ENCODE assay signal across 8 mouse cellular contexts in genomic region chr16:92457594-92457993, GRCm38 (mm10). TPM values are rescaled to one million over a fixed set of nuclear protein-coding genes. Genes with fewer than 3 reads are reported as not detected.
DNase-seq lines count a peak whose midpoint lies in the region; ATAC-seq and TF ChIP-seq lines count a peak whose summit lies in the region.

No protein-coding gene starts in this region.

- no peak overlapping the region for H3K4me3 ChIP-seq in intestine, embryonic 16.5 days (ENCODE audit: low read length)
- no peak overlapping the region for H3K4me3 ChIP-seq in limb, embryonic 14.5 days (replicated peaks; ENCODE audit: low read length)
- H3K4me3 ChIP-seq in midbrain, embryonic 14.5 days (replicated peaks; ENCODE audit: low read depth, low read length): no peak overlapping the region
- no peak overlapping the region for H3K4me3 ChIP-seq in stomach, embryonic 16.5 days (replicated peaks; ENCODE audit: low read length)

- no peaks in the 10 kb centered on the region for H3K36me3 ChIP-seq in intestine, embryonic 16.5 days (ENCODE audit: control insufficient read depth, insufficient read depth, low read length)
- no peaks in the 10 kb centered on the region for H3K36me3 ChIP-seq in limb, embryonic 14.5 days (ENCODE audit: control insufficient read depth, insufficient read depth, low read length)
- H3K36me3 ChIP-seq in midbrain, embryonic 14.5 days (ENCODE audit: control insufficient read depth, insufficient read depth, low read length): 0 out of 2 replicates have a peak, but pooled peaks cover 3% of the 10 kb centered on the region
- H3K36me3 ChIP-seq in stomach, embryonic 16.5 days (ENCODE audit: control insufficient read depth, insufficient read depth, low read length): no peaks in the 10 kb centered on the region

- no peaks in the 10 kb centered on the region for H3K9me3 ChIP-seq in intestine, embryonic 16.5 days (ENCODE audit: control insufficient read depth, low read length)
- H3K9me3 ChIP-seq in limb, embryonic 14.5 days (ENCODE audit: control insufficient read depth, low read length): no peaks in the 10 kb centered on the region
- H3K9me3 ChIP-seq in midbrain, embryonic 14.5 days (ENCODE audit: control insufficient read depth, low read length): no peaks in the 10 kb centered on the region
- no peaks in the 10 kb centered on the region for H3K9me3 ChIP-seq in stomach, embryonic 16.5 days (replicated peaks; ENCODE audit: control insufficient read depth, low read length)

- WGBS in intestine, embryonic 16.5 days: 23% methylated on average over 7 of the region's 7 CpGs
- 31% methylated on average over 7 of the region's 7 CpGs for WGBS in limb, embryonic 14.5 days
- 21% methylated on average over 7 of the region's 7 CpGs for WGBS in midbrain, embryonic 14.5 days
- 26% methylated on average over 7 of the region's 7 CpGs for WGBS in stomach, embryonic 16.5 days

- no peak overlapping the region for H3K27ac ChIP-seq in intestine, embryonic 16.5 days (ENCODE audit: low read length)
- H3K27ac ChIP-seq in limb, embryonic 14.5 days (replicated peaks; ENCODE audit: low read depth, low read length): no peak overlapping the region
- H3K27ac ChIP-seq in midbrain, embryonic 14.5 days (replicated peaks; ENCODE audit: low read depth, low read length): no peak overlapping the region
- no peak overlapping the region for H3K27ac ChIP-seq in stomach, embryonic 16.5 days (ENCODE audit: low read length)

- no peak overlapping the region for H3K9ac ChIP-seq in intestine, embryonic 16.5 days (ENCODE audit: low read depth, low read length)
- no peak overlapping the region for H3K9ac ChIP-seq in limb, embryonic 14.5 days (ENCODE audit: low read depth, low read length, severe bottlenecking)
- no peak overlapping the region for H3K9ac ChIP-seq in midbrain, embryonic 14.5 days (replicated peaks; ENCODE audit: low read length)
- no peak overlapping the region for H3K9ac ChIP-seq in stomach, embryonic 16.5 days (ENCODE audit: low read length)

- H3K4me2 ChIP-seq in intestine, embryonic 16.5 days (ENCODE audit: low read depth, low read length): no peak overlapping the region
- no peak overlapping the region for H3K4me2 ChIP-seq in limb, embryonic 14.5 days (replicated peaks; ENCODE audit: low read depth, low read length, severe bottlenecking)
- no peak overlapping the region for H3K4me2 ChIP-seq in midbrain, embryonic 14.5 days (ENCODE audit: low read length)
- H3K4me2 ChIP-seq in stomach, embryonic 16.5 days (ENCODE audit: low read depth, low read length): no peak overlapping the region

- no peaks in the 10 kb centered on the region for H3K27me3 ChIP-seq in intestine, embryonic 16.5 days (replicated peaks; ENCODE audit: control insufficient read depth, insufficient read depth, low read length)
- no peaks in the 10 kb centered on the region for H3K27me3 ChIP-seq in limb, embryonic 14.5 days (ENCODE audit: control insufficient read depth, insufficient read depth, low read length)
- H3K27me3 ChIP-seq in midbrain, embryonic 14.5 days (ENCODE audit: control insufficient read depth, insufficient read depth, low read length): no peaks in the 10 kb centered on the region
- H3K27me3 ChIP-seq in stomach, embryonic 16.5 days (ENCODE audit: control insufficient read depth, insufficient read depth, low read length): no peaks in the 10 kb centered on the region

- no peak for TF ChIP-seq POLR2A in limb, embryonic 14.5 days (IDR thresholded peaks at IDR 0.05; ENCODE audit: borderline replicate concordance, extremely low read depth, insufficient read depth, insufficient read length)

- peak; percentile 57 for DNase-seq in ovary, postnatal 36 days (ENCODE audit: low spot score)
- DNase-seq in ovary, postnatal 10 days (ENCODE audit: low spot score): no peak
- peak; percentile 66 to 69 for DNase-seq in cerebellum, postnatal 36 days
- peak; percentile 41 for DNase-seq in gastrocnemius, postnatal 25 days
- DNase-seq in limb, embryonic 14.5 days (ENCODE audit: low spot score): peak; percentile 77
- peak; percentile 90 for DNase-seq in midbrain, embryonic 14.5 days

- peak; percentile 54; the same call in 1 of the 2 replicates for ATAC-seq in intestine, embryonic 16.5 days
- peak; percentile 63; the same call in 1 of the 2 replicates for ATAC-seq in limb, embryonic 14.5 days (ENCODE audit: low FRiP score, low read depth)
- peak; percentile 43; the same call in 1 of the 2 replicates for ATAC-seq in midbrain, embryonic 14.5 days (ENCODE audit: low FRiP score, low TSS enrichment)
- peak; percentile 36; the same call in 1 of the 2 replicates for ATAC-seq in stomach, embryonic 16.5 days (ENCODE audit: insufficient read depth, low FRiP score)

- no peaks in the 10 kb centered on the region for H3K4me1 ChIP-seq in intestine, embryonic 16.5 days (ENCODE audit: control insufficient read depth, insufficient read depth, low read length)
- H3K4me1 ChIP-seq in limb, embryonic 14.5 days (ENCODE audit: control insufficient read depth, insufficient read depth, low read length): no peaks in the 10 kb centered on the region
- H3K4me1 ChIP-seq in midbrain, embryonic 14.5 days (ENCODE audit: control insufficient read depth, insufficient read depth, low read length): no peaks in the 10 kb centered on the region
- H3K4me1 ChIP-seq in stomach, embryonic 16.5 days (ENCODE audit: control insufficient read depth, insufficient read depth, low read length): no peaks in the 10 kb centered on the region

RNA-seq across cellular contexts. Expression of gene Rcan1, which starts 13.1 kb away (rescaled TPM):
- 100 to 1,000 TPM in 1 of 2 experiments, 10 to 100 TPM in 1; 55.0 to 133 TPM for total RNA-seq in gastrocnemius, postnatal 25 days (2021)
- 23.6 and 28.1 TPM in 2 replicates for polyA plus RNA-seq in intestine, embryonic 16.5 days (2015; fragmentation: Nextera tagmentation; extraction: Ambion mirVana)
- polyA plus RNA-seq in limb, embryonic 14.5 days (2012; rRNA removed): 27.0 and 28.2 TPM in 2 replicates
- 38.0 and 40.2 TPM in 2 replicates for polyA plus RNA-seq in limb, embryonic 14.5 days (2014; fragmentation: Nextera tagmentation; extraction: Ambion mirVana)
- polyA plus RNA-seq in midbrain, embryonic 14.5 days (2014; fragmentation: Nextera tagmentation; extraction: Ambion mirVana): 63.4 and 71.1 TPM in 2 replicates
- polyA plus RNA-seq in stomach, embryonic 16.5 days (2015; fragmentation: Nextera tagmentation; extraction: Ambion mirVana): 19.6 and 21.6 TPM in 2 replicates

RNA-seq across cellular contexts. Expression of gene Clic6, which starts 27.9 kb away (rescaled TPM):
- not detected for total RNA-seq in gastrocnemius, postnatal 25 days (2021)
- polyA plus RNA-seq in intestine, embryonic 16.5 days (2015; fragmentation: Nextera tagmentation; extraction: Ambion mirVana): 57.4 and 76.6 TPM in 2 replicates
- polyA plus RNA-seq in limb, embryonic 14.5 days (2012; rRNA removed): 2.2 and 2.7 TPM in 2 replicates
- polyA plus RNA-seq in limb, embryonic 14.5 days (2014; fragmentation: Nextera tagmentation; extraction: Ambion mirVana): 1.5 and 2.3 TPM in 2 replicates
- 0.91 TPM in 1 of 2 replicates, not detected in the other for polyA plus RNA-seq in midbrain, embryonic 14.5 days (2014; fragmentation: Nextera tagmentation; extraction: Ambion mirVana)
- polyA plus RNA-seq in stomach, embryonic 16.5 days (2015; fragmentation: Nextera tagmentation; extraction: Ambion mirVana): 17.8 and 20.3 TPM in 2 replicates
